Mouse (Mus musculus): ENCODE data around the gene Mrpl30. TPM values are rescaled to one million over a fixed set of nuclear protein-coding genes. Genes with fewer than 3 reads are reported as not detected.

Mrpl30 gene
- 216 TPM for polyA plus RNA-seq (2017; shearing (Covaris generic))

GRCm38 (mm10) chr1:37890025-37890652 is at the start of gene Mrpl30, which contains the start of gene Mitd1:
TSS of gene Mrpl30 (plus strand) at chr1:37890477.
TSS of gene Mitd1 (minus strand) at chr1:37890411.

GRCm38 (mm10) chr1:37866286-37866685 is 24.0 kb upstream of the Mrpl30 start, which contains the start of gene Tsga10:
TSS of gene Tsga10 (minus strand) at chr1:37866429.

GRCm38 (mm10) chr1:37871704-37872103 is 18.6 kb upstream of the Mrpl30 start, which contains the start of gene Lipt1:
TSS of gene Lipt1 (plus strand) at chr1:37871738.

GRCm38 (mm10) chr1:37916393-37916792 is 26.1 kb downstream of the Mrpl30 start, which contains the start of gene Lyg2:
TSS of gene Lyg2 (minus strand) at chr1:37916493.

Other genes with a start within 250 kb of the Mrpl30 start
- gene 2010300C02Rik, start 170.4 kb upstream of the Mrpl30 start, polyA plus RNA-seq (2017; shearing (Covaris generic)) = 0.78 TPM
- gene Tsga10, start 24.0 kb upstream of the Mrpl30 start, polyA plus RNA-seq (2017; shearing (Covaris generic)) = 2.4 TPM
- 7.1 TPM for gene Lipt1, start 18.7 kb upstream of the Mrpl30 start, polyA plus RNA-seq (2017; shearing (Covaris generic))
- 111 TPM for gene Mitd1, start 66 bp upstream of the Mrpl30 start, polyA plus RNA-seq (2017; shearing (Covaris generic))
- not detected for gene Lyg2, start 26.0 kb downstream of the Mrpl30 start, polyA plus RNA-seq (2017; shearing (Covaris generic))
- not detected for gene Lyg1, start 67.3 kb downstream of the Mrpl30 start, polyA plus RNA-seq (2017; shearing (Covaris generic))
- 109 TPM for gene Txndc9, start 107.4 kb downstream of the Mrpl30 start, polyA plus RNA-seq (2017; shearing (Covaris generic))
- gene Eif5b, start 107.5 kb downstream of the Mrpl30 start, polyA plus RNA-seq (2017; shearing (Covaris generic)) = 21.6 TPM
- 8.3 TPM for gene Rev1, start 239.3 kb downstream of the Mrpl30 start, polyA plus RNA-seq (2017; shearing (Covaris generic))